Mouse (Mus musculus): ENCODE measurements around the gene Plekha4.

DNA sequence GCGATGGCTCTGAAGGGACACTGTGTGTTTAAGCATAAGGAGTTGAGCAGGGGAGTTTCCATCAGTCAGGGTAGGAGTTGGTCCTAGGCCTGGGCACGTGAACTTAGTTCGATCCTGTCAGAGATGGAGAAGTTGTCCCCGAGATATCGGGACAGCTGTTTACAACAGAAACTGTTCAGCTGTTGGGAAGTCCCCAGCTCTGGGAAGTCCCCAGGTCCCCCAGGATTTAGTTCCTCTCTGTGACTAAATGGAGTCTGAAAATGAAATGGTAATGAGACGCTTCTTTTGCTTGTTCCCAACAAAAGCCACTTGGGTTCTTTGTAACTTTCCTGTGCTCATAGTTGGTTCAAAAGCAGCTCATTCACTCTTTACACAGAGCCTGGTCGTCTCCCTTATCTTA lies 65.8 kb downstream of the Plekha4 start:
- TF ChIP-seq CTCF (IDR thresholded peaks at IDR 0.05; ENCODE audit: insufficient read depth, low read depth, low read length) (no peak), POLR2A (IDR thresholded peaks at IDR 0.05; ENCODE audit: insufficient read depth, low read depth, low read length) (no peak)

Data from olfactory bulb, adult 2 months (tissue).